14 mouse cellular contexts compared by ENCODE assay signal in genomic region chr17:86586441-86586840, GRCm38 (mm10).
"Had no signal": no experiment of that assay in that cellular context is flagged by ENCODE, and none has a peak within 500 bp of the region (broad histone marks: within the 10 kb centered on the region; RNA-seq: fewer than 3 reads in every experiment).

No protein-coding gene starts in this region.

- H3K4me3 ChIP-seq: midbrain, embryonic 13.5 days; midbrain, embryonic 15.5 days; neural tube, embryonic 12.5 days had no signal

- H3K36me3 ChIP-seq: midbrain, embryonic 13.5 days; midbrain, embryonic 15.5 days; neural tube, embryonic 12.5 days had no signal

- ATAC-seq: midbrain, embryonic 13.5 days; midbrain, embryonic 15.5 days had no signal

- H3K4me1 ChIP-seq: midbrain, embryonic 13.5 days; midbrain, embryonic 15.5 days; neural tube, embryonic 12.5 days had no signal

- H3K4me2 ChIP-seq: lung, embryonic 14.5 days; midbrain, embryonic 11.5 days; midbrain, embryonic 13.5 days; midbrain, embryonic 15.5 days; neural tube, embryonic 12.5 days had no signal

- DNase-seq: lung, adult 18-20 months; lung, embryonic 14.5 days; lung, postnatal 10 days; lung, postnatal 4 days; right cerebral cortex, postnatal 14 days; spleen, adult 18-20 months; thymus, adult 18-20 months; thymus, postnatal 14 days; thymus, postnatal 36 days had no signal

- H3K27ac ChIP-seq: liver, embryonic 14.5 days; midbrain, embryonic 13.5 days; midbrain, embryonic 15.5 days; neural tube, embryonic 12.5 days had no signal

- H3K27me3 ChIP-seq: midbrain, embryonic 13.5 days; midbrain, embryonic 15.5 days; neural tube, embryonic 12.5 days had no signal

- H3K9me3 ChIP-seq: midbrain, embryonic 13.5 days; midbrain, embryonic 15.5 days; neural tube, embryonic 12.5 days had no signal

- H3K9ac ChIP-seq: liver, embryonic 14.5 days; lung, embryonic 14.5 days; midbrain, embryonic 13.5 days; midbrain, embryonic 15.5 days; neural tube, embryonic 12.5 days had no signal
